Mouse (Mus musculus) cerebellum, postnatal 10 days (tissue): ENCODE measurements around the gene Zbtb20.

ENCODE experiments used
- DNase-seq, 2 experiments: peaks; one replicate each; pipeline ENCODE4 v3.0.0; 2021; ENCODE audit warnings: mixed read lengths in 2 of 2

The Zbtb20 gene

GRCm38 (mm10) chr16:43363751-43364515, 488.3 kb downstream of the Zbtb20 start:
- peak; percentile 37 to 46 for DNase-seq

DNA sequence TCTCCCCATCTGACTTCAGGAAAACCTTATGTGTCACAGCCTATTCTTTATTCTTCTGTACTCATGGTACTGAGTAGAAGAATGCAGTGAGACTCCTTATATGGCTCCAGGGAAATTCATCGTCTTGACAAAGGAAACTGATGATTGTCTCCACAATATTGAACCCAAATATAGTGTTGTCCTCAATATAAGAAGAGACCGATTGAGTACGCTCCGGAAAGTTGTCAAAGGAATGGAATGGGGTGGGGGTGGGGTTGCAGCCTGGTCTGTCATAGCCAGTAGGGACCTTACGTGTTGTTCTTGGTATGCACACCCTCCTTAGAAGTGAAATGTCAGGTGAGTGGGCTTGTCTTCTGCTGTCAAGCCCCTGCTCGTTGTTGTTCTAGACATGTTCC, 488.8 kb downstream of the Zbtb20 start:
- DNase-seq, result no peak

DNA sequence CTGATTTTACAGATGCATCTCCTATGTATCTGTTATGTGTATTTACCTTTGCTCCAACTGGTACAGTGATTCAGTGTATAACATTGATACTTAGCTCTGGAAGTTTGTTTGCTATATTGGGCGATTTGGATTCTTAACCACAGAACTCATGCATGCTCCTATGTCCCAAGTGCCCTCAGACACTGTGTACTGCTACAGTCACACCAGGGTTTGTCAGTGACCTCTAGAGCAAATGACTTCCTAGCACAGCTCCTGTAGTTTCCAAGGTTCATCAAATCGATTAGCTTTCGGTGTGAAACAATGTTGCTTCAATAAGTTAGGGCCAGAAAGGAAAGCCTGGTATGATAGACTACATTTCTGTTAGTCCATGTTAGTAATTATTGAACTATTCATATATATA, 489.6 kb downstream of the Zbtb20 start:
- DNase-seq, result no peak

DNA sequence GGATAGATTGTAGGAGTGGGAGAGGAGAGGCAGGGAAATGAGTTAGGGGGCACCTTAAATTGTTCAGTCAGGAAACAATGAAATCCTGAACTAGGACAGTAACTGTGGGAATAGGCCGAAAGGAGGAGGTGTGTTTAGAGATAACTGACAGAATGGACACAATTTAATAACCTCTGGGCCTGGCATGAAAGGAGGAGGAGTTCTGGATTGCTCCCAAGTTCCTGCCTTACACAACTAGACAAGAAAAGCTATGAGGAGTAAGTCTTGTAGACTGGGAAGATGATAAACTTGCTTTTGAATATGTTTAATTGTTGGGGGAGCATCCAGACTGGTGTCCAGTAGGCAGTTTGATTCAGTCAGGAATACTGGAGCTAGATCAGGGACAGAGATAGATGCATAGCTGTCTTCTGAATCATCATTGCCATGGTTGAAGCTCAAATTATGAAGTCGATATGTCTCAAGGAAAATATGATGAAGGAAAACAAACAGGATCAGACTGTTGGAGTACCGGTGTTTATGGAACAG, 494.9 kb downstream of the Zbtb20 start:
- DNase-seq, result no peak

- no peak for DNase-seq
These were observed 501.1 kb downstream of the Zbtb20 start for GRCm38 (mm10) chr16:43376782-43377181.

DNA sequence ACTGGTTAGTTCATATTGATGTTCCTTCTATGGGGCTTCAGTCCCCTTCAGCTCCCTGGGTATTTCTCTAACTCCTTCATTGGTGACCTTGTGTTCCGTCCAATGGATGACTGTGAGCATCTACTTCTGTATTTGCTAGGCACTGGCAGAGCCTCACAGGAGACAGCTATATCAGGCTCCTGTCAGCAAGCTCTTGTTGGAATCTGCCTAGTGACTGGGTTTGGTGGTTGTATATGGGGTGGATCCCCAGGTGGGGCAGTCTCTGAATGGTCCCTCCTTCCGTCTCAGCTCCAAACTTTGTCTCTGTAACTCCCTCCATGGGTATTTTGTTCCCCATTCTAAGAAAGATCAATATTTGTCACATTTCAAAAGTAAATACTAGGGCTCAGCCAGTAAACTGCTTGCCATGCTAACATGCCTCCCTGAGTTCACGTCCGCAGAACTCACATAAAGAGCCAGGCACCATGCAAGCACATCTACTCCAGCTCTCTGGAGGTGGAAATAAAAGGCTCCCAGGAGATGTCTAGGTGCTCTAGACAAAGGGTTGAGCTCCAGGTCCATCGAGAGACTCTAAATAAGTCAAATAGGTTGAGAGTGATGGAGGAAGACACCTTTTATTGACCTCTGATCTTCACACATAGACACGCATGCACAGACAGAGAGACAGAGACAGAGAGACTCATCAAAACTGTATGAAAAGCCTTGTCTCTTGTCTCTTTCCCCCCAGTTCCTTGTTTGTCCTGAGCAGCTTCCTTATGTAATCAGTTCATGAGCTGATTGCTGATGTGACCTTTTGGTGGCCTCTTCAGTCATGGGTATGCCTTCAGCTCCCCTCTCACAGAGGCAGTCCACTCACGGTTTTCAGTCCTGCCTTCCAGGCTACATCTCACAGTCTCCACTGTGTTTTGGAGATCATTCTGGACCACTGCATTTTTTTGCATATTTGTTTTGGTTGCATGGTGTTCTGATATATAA, 504.0 kb downstream of the Zbtb20 start:
- DNase-seq, result no peak

GRCm38 (mm10) chr16:43381183-43381582, 505.5 kb downstream of the Zbtb20 start:
- no peak for DNase-seq

- no peak for DNase-seq
These were observed 507.6 kb downstream of the Zbtb20 start for GRCm38 (mm10) chr16:43383149-43383740.

GRCm38 (mm10) chr16:43384953-43385619, 509.4 kb downstream of the Zbtb20 start:
- no peak for DNase-seq

GRCm38 (mm10) chr16:43385620-43386210, 510.0 kb downstream of the Zbtb20 start:
- no peak for DNase-seq

GRCm38 (mm10) chr16:43386426-43386825, 510.7 kb downstream of the Zbtb20 start:
- no peak for DNase-seq

GRCm38 (mm10) chr16:43388389-43388788, 512.7 kb downstream of the Zbtb20 start:
- no peak for DNase-seq

GRCm38 (mm10) chr16:43390387-43390786, 514.7 kb downstream of the Zbtb20 start:
- DNase-seq, result no peak

DNA sequence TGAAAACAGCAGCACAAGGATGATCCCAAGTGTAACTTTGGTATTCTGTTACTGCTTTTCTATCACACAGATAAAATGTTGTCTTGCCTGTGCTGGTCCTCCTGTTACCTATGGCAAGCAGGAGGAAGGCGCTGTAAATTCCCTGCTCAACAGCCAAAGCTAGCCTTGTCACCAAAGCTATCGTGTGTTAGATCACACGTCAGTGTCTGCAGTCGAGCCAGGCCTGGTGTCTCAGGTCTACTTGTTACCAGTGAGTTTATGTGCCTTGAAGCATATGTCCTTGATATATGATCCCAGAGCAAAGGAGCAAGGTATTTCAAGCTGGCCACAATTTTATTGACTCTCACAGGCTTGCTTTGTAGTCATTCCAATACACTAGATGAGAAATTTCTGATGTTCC, 517.7 kb downstream of the Zbtb20 start:
- DNase-seq, result no peak

- DNase-seq, result no peak
These were observed 518.4 kb downstream of the Zbtb20 start for GRCm38 (mm10) chr16:43394013-43394568.

DNA sequence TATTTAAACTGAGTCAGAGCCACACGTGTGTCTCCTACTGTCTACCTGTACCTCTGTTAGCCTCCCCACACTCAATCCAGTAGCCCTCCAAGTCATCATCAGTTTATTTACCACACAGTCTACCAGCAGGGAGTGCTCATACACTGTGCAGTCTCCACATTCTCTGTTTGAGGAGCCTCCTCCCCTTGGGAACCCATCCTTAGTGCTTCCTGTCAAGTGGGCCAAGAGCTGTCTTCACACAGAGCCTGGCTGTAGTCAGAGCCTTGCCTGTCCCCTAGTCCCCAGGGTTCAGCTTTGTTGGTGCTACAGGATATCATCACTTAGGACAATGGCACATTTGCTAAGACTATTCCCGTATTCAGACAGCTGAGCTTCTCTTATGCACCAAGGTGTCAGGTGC, 519.1 kb downstream of the Zbtb20 start:
- DNase-seq, result peak; percentile 19 to 27

DNA sequence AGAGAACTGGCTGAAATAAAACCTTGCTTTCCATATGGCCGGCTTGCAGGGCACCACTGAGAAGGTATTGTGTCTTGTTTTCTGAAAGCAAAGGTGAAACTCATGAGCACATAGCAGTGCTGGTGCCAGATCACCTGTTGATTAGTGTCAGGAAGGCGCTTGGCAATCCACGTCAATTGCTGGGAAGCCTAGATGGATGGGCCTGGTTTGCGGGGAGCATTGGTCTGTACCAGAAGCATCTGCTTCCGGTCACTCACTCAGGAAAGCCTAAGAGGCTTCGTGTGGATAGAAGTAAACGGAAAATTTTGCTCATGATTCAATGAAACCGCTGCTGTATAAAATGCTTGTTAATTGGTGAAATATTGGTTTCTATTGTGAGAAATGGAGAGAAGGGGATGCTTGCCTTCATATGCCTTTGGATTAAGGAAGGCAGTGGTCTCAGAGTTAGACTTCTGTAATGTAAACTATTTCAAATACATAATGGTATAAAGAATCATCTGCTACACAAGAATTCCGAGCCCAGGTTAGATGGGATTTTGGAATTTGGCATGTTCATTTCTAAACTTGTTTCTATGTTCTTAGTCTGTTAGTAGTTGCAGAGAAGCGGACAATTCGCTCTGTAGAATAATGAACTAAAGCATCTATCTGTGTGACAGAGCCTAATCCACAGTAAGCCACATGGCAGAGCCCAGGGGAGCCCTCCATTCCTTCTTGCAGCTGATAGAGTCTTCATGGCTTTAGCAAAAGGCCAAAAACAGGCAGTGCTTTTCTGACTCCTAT, 521.4 kb downstream of the Zbtb20 start:
- DNase-seq, result peak; percentile 23 to 31

DNA sequence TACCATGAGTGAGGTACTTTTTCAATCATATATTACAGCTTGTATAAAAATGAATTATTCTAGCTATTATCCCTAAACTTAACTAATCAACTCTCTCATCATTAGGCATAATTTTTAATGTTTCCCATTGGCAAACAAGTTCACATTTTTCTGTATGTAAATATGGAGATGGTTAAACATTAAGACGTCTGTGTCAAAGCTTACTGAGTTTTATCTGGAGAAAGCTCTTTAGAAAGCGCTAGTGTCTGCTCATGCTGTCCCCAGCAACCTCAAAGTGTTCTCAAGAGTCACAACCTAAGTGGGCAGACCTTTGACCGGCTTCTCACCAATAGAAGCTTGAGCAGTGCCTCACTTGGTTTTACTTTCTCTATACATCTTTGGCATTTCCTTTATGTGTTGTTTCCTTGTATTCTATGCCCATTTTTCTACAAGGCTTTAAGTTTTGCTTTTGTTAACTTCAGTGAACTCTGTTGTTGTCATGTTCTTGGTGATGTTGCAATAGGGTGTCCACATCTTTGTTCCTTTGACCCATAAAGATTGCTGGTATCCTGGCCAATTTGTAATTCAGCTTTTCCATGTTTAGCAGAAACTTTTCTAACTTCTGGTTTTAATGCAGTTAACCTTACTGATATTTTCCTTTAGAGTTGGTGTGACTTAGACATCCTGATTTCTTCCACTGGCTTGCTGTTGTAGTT, 522.1 kb downstream of the Zbtb20 start:
- no peak for DNase-seq

DNA sequence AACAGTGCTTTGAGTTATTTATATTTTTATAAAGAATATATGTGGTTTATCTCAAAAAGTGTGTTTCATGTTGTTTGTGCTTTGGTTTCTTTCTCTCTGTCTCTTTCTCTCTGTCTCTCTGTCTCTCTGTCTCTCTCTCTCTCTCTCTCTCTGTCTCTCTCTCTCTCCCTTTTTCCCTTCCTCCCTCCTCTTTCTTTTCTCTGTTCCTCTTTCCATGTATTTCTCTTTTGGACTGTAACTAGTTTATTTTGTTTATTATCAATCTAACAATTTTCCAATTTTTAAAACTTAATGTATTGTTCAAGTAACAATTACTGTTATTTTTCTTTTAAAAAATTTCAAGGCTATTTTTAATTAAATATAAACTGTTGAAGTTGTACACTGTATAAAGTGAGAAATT, 523.7 kb downstream of the Zbtb20 start:
- no peak for DNase-seq

- DNase-seq, result no peak
These were observed 524.4 kb downstream of the Zbtb20 start for GRCm38 (mm10) chr16:43400046-43400445.
